Mouse (Mus musculus) erythroblast, embryonic 14.5 days (primary cell): ENCODE measurements around the gene Urb1.
A peak's percentile ranks its signal among the peaks of the same experiment; 100 is the strongest.

Experiments used
- GATA1 ChIP-seq: IDR thresholded peaks from 2 replicates; pipeline ENCODE4 v1.6.1; 2012; ENCODE audit warnings: low read length, inconsistent platforms, mixed read lengths
- TAL1 ChIP-seq: IDR thresholded peaks from 3 replicates; pipeline ENCODE4 v1.6.1; 2012; ENCODE audit warnings: low read length, inconsistent platforms, mixed read lengths

GRCm38 (mm10) chr16:90760515-90760914, 49.7 kb downstream of the Urb1 start:
- TF ChIP-seq GATA1 (peak; percentile 80), TAL1 (peak; percentile 63)
